Mouse (Mus musculus): ENCODE measurements around the gene Stxbp6.

The Stxbp6 gene

GRCm38 (mm10) chr12:44908028-44908702, 166.3 kb downstream of the Stxbp6 start:
- DNase-seq, result no peak

- no peak for DNase-seq
Observed at GRCm38 (mm10) chr12:44906001-44906400, 168.5 kb downstream of the Stxbp6 start.

- DNase-seq, result no peak
Observed at GRCm38 (mm10) chr12:44903205-44903732, 171.2 kb downstream of the Stxbp6 start.

GRCm38 (mm10) chr12:44899173-44899870, 175.2 kb downstream of the Stxbp6 start:
- no peak for DNase-seq

DNA sequence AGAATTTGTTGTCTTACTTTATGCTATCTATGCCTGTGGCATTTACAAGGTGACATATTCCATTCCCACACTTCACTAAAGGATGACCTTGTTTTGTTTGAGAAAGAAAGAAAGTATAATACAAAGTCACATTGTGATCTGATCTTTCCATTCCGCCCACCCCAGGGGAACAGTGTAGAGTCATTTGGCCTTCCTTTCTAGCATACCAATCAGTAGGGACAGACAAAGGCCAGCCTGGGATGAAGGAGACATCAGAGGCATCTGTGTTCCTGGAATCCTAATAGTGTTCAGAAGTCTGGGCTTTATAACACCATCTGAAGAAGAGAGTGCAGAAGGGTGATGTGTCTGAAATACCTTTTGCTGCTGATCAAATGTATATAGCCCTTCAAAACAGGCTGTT, 178.0 kb downstream of the Stxbp6 start:
- no peak for DNase-seq

- DNase-seq, result no peak
Observed at GRCm38 (mm10) chr12:44889677-44890393, 184.7 kb downstream of the Stxbp6 start.

- peak; percentile 2 for DNase-seq
Observed at GRCm38 (mm10) chr12:44886826-44887225, 187.7 kb downstream of the Stxbp6 start.

DNA sequence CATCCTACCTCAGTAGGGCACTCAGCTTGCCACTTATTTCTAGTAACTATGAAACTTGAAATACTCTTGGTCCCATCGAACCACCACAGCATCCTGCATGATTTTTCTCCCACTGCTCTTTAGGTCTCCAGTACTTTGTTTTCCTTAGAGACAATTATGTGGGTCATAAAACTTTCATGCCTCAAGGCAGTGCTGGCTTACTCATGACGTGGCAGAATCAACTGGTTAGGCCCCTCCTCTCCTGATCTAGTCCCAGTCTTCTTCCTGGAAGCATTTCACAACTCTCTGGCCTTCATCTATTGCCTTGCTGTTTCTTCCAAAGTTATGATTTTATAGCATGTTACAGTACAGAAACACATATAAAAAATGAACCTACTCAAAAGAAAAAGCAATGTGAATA, 201.8 kb downstream of the Stxbp6 start:
- no peak for DNase-seq

DNA sequence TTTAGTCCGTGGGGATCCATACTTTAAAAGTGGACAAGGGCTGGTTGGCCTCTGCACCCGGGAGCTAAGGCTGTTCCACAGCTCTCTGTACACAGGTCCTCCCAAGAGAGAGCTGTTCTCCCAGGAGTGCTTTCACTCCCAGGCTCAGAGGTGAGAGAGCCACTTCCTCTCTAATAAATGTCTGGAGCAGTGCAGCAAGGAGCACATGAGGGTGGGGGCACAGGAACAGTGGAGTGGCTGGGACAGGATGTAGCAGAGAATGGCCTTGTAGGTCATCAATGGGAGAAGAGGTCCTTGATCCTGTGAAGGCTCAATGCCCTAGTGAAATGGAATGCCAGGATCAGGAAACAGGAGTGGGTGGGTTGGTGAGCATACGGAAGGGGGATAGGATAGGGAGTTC, 209.1 kb downstream of the Stxbp6 start:
- no peak for DNase-seq

- no peak for DNase-seq
Observed at GRCm38 (mm10) chr12:44859454-44859853, 215.1 kb downstream of the Stxbp6 start.

GRCm38 (mm10) chr12:44858110-44858885, 216.2 kb downstream of the Stxbp6 start:
- peak; percentile 37 for DNase-seq

GRCm38 (mm10) chr12:44852024-44852423, 222.5 kb downstream of the Stxbp6 start:
- no peak for DNase-seq

DNA sequence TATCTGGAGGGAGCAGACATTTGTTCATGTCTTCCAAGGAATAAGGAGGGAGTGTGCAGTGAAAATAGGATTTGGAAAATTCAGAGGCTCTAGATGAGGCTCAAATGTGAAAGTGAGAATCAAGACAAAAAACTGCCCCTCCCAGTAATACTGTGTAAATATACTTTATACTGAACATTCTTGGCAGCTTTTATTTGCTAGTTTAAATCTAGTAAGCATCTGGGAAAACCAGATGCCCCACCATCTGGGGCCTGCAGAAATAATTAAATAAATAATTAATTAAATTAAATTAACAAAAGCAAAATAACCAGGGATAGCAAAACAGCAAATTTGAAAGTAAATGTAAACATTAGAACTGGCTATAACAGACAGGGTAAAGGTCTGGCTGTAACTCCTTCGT, 224.0 kb downstream of the Stxbp6 start:
- DNase-seq, result no peak

- DNase-seq, result peak; percentile 72
Observed at GRCm38 (mm10) chr12:44848483-44849221, 225.9 kb downstream of the Stxbp6 start.

DNA sequence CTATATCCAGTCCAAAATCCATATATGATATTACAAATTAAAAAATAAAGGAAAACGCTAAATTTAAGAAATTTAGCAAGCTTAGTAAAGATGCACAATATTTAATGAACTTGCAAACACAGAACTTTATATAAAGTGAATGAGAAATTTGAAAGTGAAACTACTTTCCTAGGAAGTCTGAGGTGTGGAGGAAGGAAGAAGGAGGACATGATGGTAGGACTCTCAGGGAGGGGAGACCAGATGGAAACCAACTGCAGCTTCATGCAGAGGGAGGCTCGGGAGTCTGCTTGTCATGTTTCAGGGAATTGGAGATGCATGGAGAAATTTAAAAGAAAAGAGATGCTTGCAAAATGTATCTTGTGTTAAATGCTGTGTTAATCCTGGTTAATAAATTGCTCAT, 233.9 kb downstream of the Stxbp6 start:
- DNase-seq, result peak; percentile 9

GRCm38 (mm10) chr12:44839594-44840373, 234.7 kb downstream of the Stxbp6 start:
- peak; percentile 60 for DNase-seq

DNA sequence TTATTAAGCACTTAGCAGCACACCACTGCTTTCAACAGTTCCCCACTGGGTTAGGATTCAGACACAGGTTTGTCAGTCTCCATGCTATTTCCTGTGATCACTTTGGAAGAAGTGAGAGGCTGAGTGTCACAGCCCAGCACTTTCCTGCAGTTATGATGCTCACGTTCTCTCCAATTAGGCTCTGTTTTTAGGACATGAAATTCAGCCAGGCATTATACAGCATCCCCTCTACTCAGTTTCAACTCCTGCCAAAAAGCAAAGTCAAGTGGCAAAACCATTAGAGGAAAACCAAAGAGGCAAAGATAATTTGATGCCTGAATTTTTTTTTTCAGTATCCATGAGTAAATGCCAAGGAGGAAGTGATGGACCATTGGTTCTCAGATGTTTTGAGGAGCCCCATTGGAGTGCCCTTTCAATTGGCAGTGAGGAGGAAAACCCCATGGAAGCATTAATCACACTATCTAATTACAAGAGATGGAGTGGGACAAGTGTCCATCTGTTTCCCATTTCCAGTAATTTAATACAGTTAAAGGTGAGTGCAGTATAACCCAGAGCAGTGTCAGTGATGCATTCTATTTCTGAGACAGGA, 238.5 kb downstream of the Stxbp6 start:
- no peak for DNase-seq

GRCm38 (mm10) chr12:44811895-44812294, 262.6 kb downstream of the Stxbp6 start:
- DNase-seq, result no peak

DNA sequence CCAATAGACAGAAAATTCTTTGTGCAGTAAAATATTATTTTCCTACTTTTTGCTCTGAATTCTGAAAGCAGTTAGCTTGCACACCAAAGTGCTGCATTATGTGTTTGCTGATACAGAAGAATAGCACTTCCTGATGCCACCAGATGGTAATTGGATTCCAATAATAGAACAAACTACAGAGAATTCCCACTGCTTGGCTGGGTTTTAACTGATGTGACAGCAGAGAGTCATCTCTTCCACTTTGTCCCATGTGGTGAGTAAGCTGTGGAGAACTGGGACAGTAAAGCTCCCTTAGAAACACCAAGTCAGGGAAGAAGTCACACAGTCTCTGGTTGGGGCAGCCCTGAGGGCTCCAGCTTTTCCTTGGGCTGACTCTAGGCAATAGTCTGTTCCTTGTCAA, 270.3 kb downstream of the Stxbp6 start:
- DNase-seq, result no peak

Data from embryo, embryonic 11 days (tissue).